Mouse (Mus musculus) small intestine, adult 2 months (tissue): ENCODE measurements at regions not wholly inside any gene's neighbourhood (a gene's known extent, or its start where the extent isn't known, plus 50 kb on each side); places are given as distances from the start of the nearest gene placed in this dataset.

ENCODE experiments used
- CTCF ChIP-seq: fragments of 200-500 bp; IDR thresholded peaks from 2 replicates; pipeline ENCODE4 v1.5.1; 2012; ENCODE audit warnings: low read depth, mild to moderate bottlenecking, control low read depth, inconsistent platforms, low read length, moderate library complexity, mixed read lengths; ENCODE audit not compliant: insufficient replicate concordance, insufficient read length; ENCODE audit errors: extremely low read depth
- POLR2A ChIP-seq: fragments of 200-500 bp; IDR thresholded peaks from 2 replicates; pipeline ENCODE4 v1.6.1; 2012; ENCODE audit warnings: low read depth, mild to moderate bottlenecking, control low read depth, inconsistent platforms, low read length, moderate library complexity

DNA sequence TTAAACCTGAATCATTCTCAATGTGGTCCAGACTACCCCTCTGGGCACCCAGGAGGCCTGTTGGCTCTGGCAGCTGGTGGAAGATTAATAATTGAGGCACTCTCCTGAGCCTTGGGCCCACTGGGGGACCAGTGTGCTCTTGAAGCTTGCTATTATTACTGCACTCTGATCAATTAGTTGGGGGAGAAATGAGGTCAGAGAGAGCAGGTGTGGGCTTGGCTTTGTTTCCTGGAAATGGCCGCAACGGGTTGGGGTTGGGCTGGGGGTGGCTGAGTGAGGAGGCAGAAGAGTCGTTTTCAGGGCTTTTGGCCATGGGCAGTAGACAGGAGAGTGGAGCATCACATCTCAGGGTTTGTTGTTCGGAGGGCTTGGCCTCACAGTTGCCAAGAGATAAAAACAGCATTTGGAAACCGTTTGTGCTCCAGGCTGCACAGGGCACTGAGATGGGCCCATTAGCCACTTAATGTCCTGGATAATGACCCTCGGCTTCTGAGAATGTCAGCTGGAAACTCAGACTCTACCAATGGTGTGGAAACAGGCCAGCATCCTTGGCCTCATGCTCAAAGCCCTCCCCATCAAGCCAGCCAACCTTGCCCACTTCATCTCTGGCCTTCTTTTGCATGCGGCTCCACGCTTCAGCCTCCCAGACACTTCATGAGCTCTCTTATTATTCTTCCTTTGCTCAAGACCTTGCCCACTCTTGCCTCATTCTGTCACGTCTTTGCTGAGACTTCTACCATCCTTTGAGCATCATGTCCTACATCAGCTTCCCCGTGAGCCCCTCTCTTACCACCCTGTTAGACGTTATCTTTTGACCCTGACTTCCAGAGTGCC is 118.1 kb downstream of the Dmrta2 start:
- TF ChIP-seq CTCF (no peak), POLR2A (no peak)
